Mouse (Mus musculus) Patski (cell line): Measurements from ENCODE around the gene Ppp6r2. TPM values are rescaled to one million over a fixed set of nuclear protein-coding genes. Genes with fewer than 3 reads are reported as not detected.

Experiments
- ATAC-seq: fragments of 100-300 bp; one replicate; pipeline ENCODE4 v1.8.0; 2021
- CTCF ChIA-PET: fragments of 350-600 bp; sonication (Branson Sonifier 250); formaldehyde crosslinking; loops from one replicate; lab custom pipeline; 2022; ENCODE audit warnings: inconsistent platforms; lab: Charles Lee
- POLR2A ChIA-PET: fragments of 350-600 bp; sonication (Branson Sonifier 250); formaldehyde crosslinking; loops from one replicate; lab custom pipeline; 2022; ENCODE audit warnings: antibody characterized with exemption, inconsistent platforms; lab: Charles Lee
- DNase-seq: peaks from one replicate; pipeline ENCODE4 v3.0.0-alpha.2; 2011; ENCODE audit warnings: low read depth, low spot score
- H3K27me3 ChIP-seq: fragments of 371-371 bp; one replicate; pipeline ENCODE4 v1.5.1; 2021
- CTCF ChIP-seq: fragments of 100-300 bp; IDR thresholded peaks from one replicate; pipeline ENCODE4 v1.5.1; 2021
- in situ Hi-C: fragments of 300-500 bp; cut with MboI; formaldehyde crosslinking; loops from 3 replicates; pipeline ENCODE4 v1.11.1; 2018; ENCODE audit warnings: low pct_unique_long_range_greater_than_20kb, mixed read lengths
- polyA plus RNA-seq: library from polyadenylated mRNA; unstranded; gene quantifications from one replicate; pipeline ENCODE4 v1.2.3, GENCODE M21; 2021

Gene Ppp6r2
- polyA plus RNA-seq, 1 experiment from 2014 or later: 37.2 TPM

DNA sequence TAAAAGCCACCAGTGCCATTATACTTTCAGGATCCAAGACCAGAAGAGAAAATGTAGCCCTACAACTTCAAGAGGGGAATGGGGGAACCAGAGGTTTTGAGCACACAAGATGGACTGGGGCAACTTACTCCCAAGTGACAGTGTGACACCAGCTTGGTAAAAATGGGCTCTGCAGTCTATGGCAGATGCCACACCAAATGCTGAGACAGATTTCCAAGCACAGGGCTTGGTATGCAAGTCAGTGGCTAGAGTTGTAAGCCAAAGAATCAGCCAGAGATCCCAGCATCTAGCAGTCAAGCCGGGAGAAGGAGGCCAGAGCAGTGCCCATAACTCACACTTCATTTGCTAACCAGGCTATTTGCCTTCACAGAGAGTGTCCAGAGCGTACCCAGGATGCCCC, 86.3 kb downstream of the Ppp6r2 start:
- in situ Hi-C loops: no loop called here
- ChIA-PET POLR2A (no interaction called here), CTCF (no interaction called here)
- no peak for TF ChIP-seq CTCF
- ATAC-seq (no peak), DNase-seq (no peak)
- H3K27me3 ChIP-seq: no peaks in the 10 kb centered on the region

DNA sequence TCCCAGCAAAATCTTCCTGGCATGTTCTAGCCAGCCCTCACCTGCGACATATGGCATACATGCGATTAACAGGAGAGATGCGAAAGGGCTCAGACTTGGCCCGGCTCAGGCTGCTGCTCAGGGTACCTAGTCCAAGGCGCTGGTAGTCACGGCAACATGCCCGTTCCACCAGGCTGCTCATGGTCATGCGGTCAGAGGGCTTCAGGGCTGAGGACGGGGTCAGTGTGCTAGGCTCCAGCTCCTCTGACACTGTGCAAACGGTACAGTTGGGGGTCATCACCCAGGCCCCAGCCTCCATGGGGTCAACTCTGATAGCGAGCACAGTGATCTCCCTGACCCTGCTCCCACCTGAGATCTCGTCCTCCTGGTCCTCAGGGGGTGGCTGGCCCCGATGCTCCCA, 88.8 kb downstream of the Ppp6r2 start:
- CTCF ChIA-PET: interaction anchor here (1.0 kb wide), 1 partner anchor 33 kb away, joined by 3 read pairs; no protein-coding TSS in a partner anchor

DNA sequence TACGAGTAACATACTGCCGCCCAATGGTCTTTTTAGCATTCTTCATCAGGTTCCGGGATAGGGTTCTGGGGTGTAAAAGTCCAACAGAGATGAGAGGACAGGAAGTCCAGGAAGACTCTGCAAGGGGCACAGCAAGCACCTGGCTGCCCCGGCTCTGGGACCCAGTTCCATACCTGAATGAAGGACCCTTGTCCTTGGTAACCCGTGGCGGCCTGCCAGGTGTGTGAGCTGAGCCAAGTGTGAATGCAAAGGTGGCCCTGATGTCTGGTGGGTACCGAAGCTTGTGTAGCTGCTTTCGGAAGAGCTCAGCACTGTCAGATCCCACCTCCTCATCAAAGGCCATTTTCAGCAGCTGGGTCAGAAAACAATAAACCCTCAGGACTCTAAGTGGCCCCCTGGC, 89.2 kb downstream of the Ppp6r2 start:
- TF ChIP-seq CTCF: no peak
- DNase-seq: no peak
- ChIA-PET CTCF (interaction anchor here (1.0 kb wide), 1 partner anchor 33 kb away, joined by 3 read pairs; no protein-coding TSS in a partner anchor), POLR2A (interaction anchor here (1.4 kb wide), 1 partner anchor 16 kb away, joined by 3 read pairs; no protein-coding TSS in a partner anchor)
- no peaks in the 10 kb centered on the region for H3K27me3 ChIP-seq
- no peak for ATAC-seq
- in situ Hi-C loops: no loop called here

More for the DNA sequence above, 88.8 kb downstream of the Ppp6r2 start:
- DNase-seq (no peak), ATAC-seq (no peak)
- in situ Hi-C loops: no loop called here
- H3K27me3 ChIP-seq: no peaks in the 10 kb centered on the region
- no peak for TF ChIP-seq CTCF
- POLR2A ChIA-PET: interaction anchor here (1.3 to 1.4 kb wide), 2 partner anchors 11 to 15 kb away, joined by 3 to 4 read pairs; no protein-coding TSS in a partner anchor

GRCm38 (mm10) chr15:89305966-89306365, 94.6 kb downstream of the Ppp6r2 start:
- no peak for TF ChIP-seq CTCF
- ATAC-seq (no peak), DNase-seq (no peak)
- H3K27me3 ChIP-seq: no peaks in the 10 kb centered on the region
- ChIA-PET CTCF (interaction anchor here (0.8 to 1.6 kb wide), 3 partner anchors 11 to 25 kb away, joined by 3 to 5 read pairs (median 3); no protein-coding TSS in a partner anchor), POLR2A (no interaction called here)
- in situ Hi-C loops: no loop called here

DNA sequence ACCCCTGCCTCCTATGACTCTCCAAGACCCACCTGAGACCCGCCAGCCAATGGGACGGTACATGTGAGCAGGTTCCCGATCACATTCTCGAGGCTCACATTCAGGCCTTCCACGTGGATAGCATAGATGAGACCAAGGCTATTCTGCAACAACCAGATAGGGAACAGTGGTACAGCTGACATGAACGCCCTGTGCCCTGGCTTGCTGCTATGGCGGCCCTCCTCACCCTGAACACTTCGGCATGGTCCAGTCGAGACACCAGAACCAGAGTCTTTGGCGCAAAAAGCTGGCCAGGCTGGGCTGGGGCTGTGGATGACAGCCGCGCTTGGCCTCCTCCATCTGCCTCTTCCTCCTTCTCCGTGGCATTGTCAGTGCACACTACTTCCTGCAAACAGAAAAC, 96.1 kb downstream of the Ppp6r2 start:
- ChIA-PET POLR2A (interaction anchor here (0.6 kb wide), 1 partner anchor 14 kb away, joined by 3 read pairs; no protein-coding TSS in a partner anchor), CTCF (no interaction called here)
- no peaks in the 10 kb centered on the region for H3K27me3 ChIP-seq
- DNase-seq (no peak), ATAC-seq (no peak)
- in situ Hi-C loops: no loop called here
- TF ChIP-seq CTCF: no peak

- CTCF ChIA-PET: interaction anchor here (2.0 kb wide), 1 partner anchor 64 kb away, joined by 7 read pairs; no protein-coding TSS in a partner anchor
- DNase-seq: no peak
- no peaks in the 10 kb centered on the region for H3K27me3 ChIP-seq
- no peak for TF ChIP-seq CTCF
- POLR2A ChIA-PET: no interaction called here
- in situ Hi-C loops: no loop called here
- ATAC-seq: no peak
These were observed 97.2 kb downstream of the Ppp6r2 start for GRCm38 (mm10) chr15:89308406-89309139.

GRCm38 (mm10) chr15:89309962-89310498, 98.7 kb downstream of the Ppp6r2 start:
- in situ Hi-C loops: no loop called here
- H3K27me3 ChIP-seq: no peaks in the 10 kb centered on the region
- DNase-seq (no peak), ATAC-seq (peak; percentile 2)
- CTCF ChIA-PET: interaction anchor here (2.0 kb wide), 1 partner anchor 63 kb away, joined by 7 read pairs; no protein-coding TSS in a partner anchor
- POLR2A ChIA-PET: no interaction called here
- TF ChIP-seq CTCF: no peak

GRCm38 (mm10) chr15:89313359-89313758, 102.0 kb downstream of the Ppp6r2 start:
- no peak for ATAC-seq
- in situ Hi-C loops: no loop called here
- TF ChIP-seq CTCF: no peak
- POLR2A ChIA-PET: no interaction called here
- no peaks in the 10 kb centered on the region for H3K27me3 ChIP-seq
- DNase-seq: no peak
- CTCF ChIA-PET: no interaction called here

GRCm38 (mm10) chr15:89314107-89314506, 102.8 kb downstream of the Ppp6r2 start:
- no peak for ATAC-seq
- no peak for DNase-seq
- in situ Hi-C loops: no loop called here
- TF ChIP-seq CTCF: no peak
- ChIA-PET POLR2A (no interaction called here), CTCF (no interaction called here)
- H3K27me3 ChIP-seq: no peaks in the 10 kb centered on the region

GRCm38 (mm10) chr15:89314511-89315189, 103.3 kb downstream of the Ppp6r2 start:
- H3K27me3 ChIP-seq: no peaks in the 10 kb centered on the region
- ChIA-PET CTCF (interaction anchor here (1.3 kb wide), 1 partner anchor 24 kb away, joined by 4 read pairs; no protein-coding TSS in a partner anchor), POLR2A (interaction anchor here (0.9 to 1.6 kb wide), 2 partner anchors 10 to 11 kb away, joined by 3 to 5 read pairs; no protein-coding TSS in a partner anchor)
- no peak for TF ChIP-seq CTCF
- in situ Hi-C loops: no loop called here
- ATAC-seq (peak; percentile 17), DNase-seq (no peak)
